Mouse (Mus musculus): ENCODE measurements around the gene Id1. TPM values are rescaled to one million over a fixed set of nuclear protein-coding genes. Genes with fewer than 3 reads are reported as not detected.

Gene Id1
- total and polyA plus RNA-seq, 3 experiments: 0.93 TPM; not detected in 2

- Histone ChIP-seq H3K27me3 (replicated peaks) (no peaks in the 10 kb centered on the region), H3K9me3 (replicated peaks; ENCODE audit: low read length) (peaks cover 4% of the 10 kb centered on the region), H3K4me1 (ENCODE audit: control insufficient read depth in 1 of 2, insufficient read depth in 2 of 2) (peaks cover 47 to 55% of the 10 kb centered on the region in 2 experiments), H3K4me3 (replicated peaks in 1 of 3; ENCODE audit: low read depth in 2 of 3, low read length in 2 of 3, poor library complexity in 1 of 3) (no peak overlapping the region), H3K4me2 (ENCODE audit: insufficient read depth, low read depth, poor library complexity, severe bottlenecking) (peak overlapping the region; percentile 10; the same call in 1 of the 2 replicates), H3K27ac (ENCODE audit: insufficient read depth, low read depth) (peak overlapping the region; percentile 48; the same call in 1 of the 2 replicates), H3K9ac (ENCODE audit: insufficient read depth, low read depth) (no peak overlapping the region), H3K36me3 (replicated peaks in 1 of 2; ENCODE audit: control insufficient read depth in 1 of 2, insufficient read depth in 1 of 2, low read length in 1 of 2) (peaks cover 51 to 73% of the 10 kb centered on the region in 2 experiments), H3K79me2 (replicated peaks; ENCODE audit: control insufficient read depth, extremely low read depth, insufficient read depth, poor library complexity, severe bottlenecking) (peaks cover 38% of the 10 kb centered on the region)
- in situ Hi-C loops (cut with MboI; ENCODE audit: low pct_ligation_motif_present, low pct_unique_long_range_greater_than_20kb, low sequenced_read_pairs): loop anchor here (5.0 kb wide), 1 partner anchor 36 kb away; no protein-coding TSS in a partner anchor
- TF ChIP-seq BHLHE40 (IDR thresholded peaks at IDR 0.05; ENCODE audit: low read depth, low read length): 0 out of 2 replicates have a peak, but pooled peaks have one; percentile 23
- TF ChIP-seq MAZ (IDR thresholded peaks at IDR 0.05; ENCODE audit: low read depth, low read length): peak; percentile 72
- TF ChIP-seq MAFK (IDR thresholded peaks at IDR 0.05; ENCODE audit: insufficient replicate concordance, low read length): no peak
- no peak for TF ChIP-seq USF2 (conservative IDR thresholded peaks at IDR 0.05; ENCODE audit: low read depth, low read length)
- TF ChIP-seq E2F4 (IDR thresholded peaks at IDR 0.05; ENCODE audit: insufficient replicate concordance, low read depth, low read length): no peak
- peak; percentile 68; the same call in 1 of the 2 replicates for TF ChIP-seq TCF12 (IDR thresholded peaks at IDR 0.05; ENCODE audit: low read depth, low read length)
- no peak for TF ChIP-seq KAT2A (IDR thresholded peaks at IDR 0.05; ENCODE audit: insufficient replicate concordance, low read length)
- TF ChIP-seq NRF1 (IDR thresholded peaks at IDR 0.05; ENCODE audit: low read depth, low read length): no peak
- peak; percentile 54; the same call in 1 of the 2 replicates for TF ChIP-seq IRF4 (IDR thresholded peaks at IDR 0.05; ENCODE audit: low read depth, low read length)
- TF ChIP-seq MXI1 (IDR thresholded peaks at IDR 0.05; ENCODE audit: low read depth, low read length): no peak
- no peak for TF ChIP-seq ZKSCAN1 (IDR thresholded peaks at IDR 0.05; ENCODE audit: borderline replicate concordance, low read depth, low read length)
- TF ChIP-seq ETS1 (conservative IDR thresholded peaks at IDR 0.05; ENCODE audit: low read depth, low read length): peak; percentile 33; the same call in 1 of the 2 replicates
- 0 out of 2 replicates have a peak, but pooled peaks have one; percentile 6 for TF ChIP-seq CHD2 (IDR thresholded peaks at IDR 0.05; ENCODE audit: low read length)
- dilution Hi-C loops (cut with MboI; ENCODE audit: extremely low pct_ligation_motif_present, extremely low pct_unique_long_range_greater_than_20kb, low sequenced_read_pairs): no loop called here
- peak; percentile 52 for DNase-seq (ENCODE audit: extremely low read depth)
These were observed 45.1 kb downstream of the Id1 start for GRCm38 (mm10) chr2:152781031-152781711.

GRCm38 (mm10) chr2:152782656-152783055 is 46.6 kb downstream of the Id1 start:
- no peak overlapping the region for H3K9ac ChIP-seq (ENCODE audit: insufficient read depth, low read depth)

More at GRCm38 (mm10) chr2:152782656-152783055, 46.6 kb downstream of the Id1 start:
- peaks cover 50 to 61% of the 10 kb centered on the region in 2 experiments for H3K4me1 ChIP-seq (ENCODE audit: control insufficient read depth in 1 of 2, insufficient read depth in 2 of 2)
- H3K9me3 ChIP-seq (replicated peaks; ENCODE audit: low read length): peaks cover 4% of the 10 kb centered on the region
- H3K79me2 ChIP-seq (replicated peaks; ENCODE audit: control insufficient read depth, extremely low read depth, insufficient read depth, poor library complexity, severe bottlenecking): peaks cover 50% of the 10 kb centered on the region
- peaks cover 50 to 69% of the 10 kb centered on the region in 2 experiments for H3K36me3 ChIP-seq (replicated peaks in 1 of 2; ENCODE audit: control insufficient read depth in 1 of 2, insufficient read depth in 1 of 2, low read length in 1 of 2)
- no peak overlapping the region for H3K4me2 ChIP-seq (ENCODE audit: insufficient read depth, low read depth, poor library complexity, severe bottlenecking)
- H3K4me3 ChIP-seq (replicated peaks in 1 of 3; ENCODE audit: low read depth in 2 of 3, low read length in 2 of 3, poor library complexity in 1 of 3): no peak overlapping the region
- in situ Hi-C loops (cut with MboI; ENCODE audit: low pct_ligation_motif_present, low pct_unique_long_range_greater_than_20kb, low sequenced_read_pairs): loop anchor here (5.0 kb wide), 1 partner anchor 35 kb away; no protein-coding TSS in a partner anchor
- peak overlapping the region; percentile 13; the same call in 1 of the 2 replicates for H3K27ac ChIP-seq (ENCODE audit: insufficient read depth, low read depth)
- H3K27me3 ChIP-seq (replicated peaks): no peaks in the 10 kb centered on the region
- dilution Hi-C loops (cut with MboI; ENCODE audit: extremely low pct_ligation_motif_present, extremely low pct_unique_long_range_greater_than_20kb, low sequenced_read_pairs): no loop called here
- TF ChIP-seq ETS1 (conservative IDR thresholded peaks at IDR 0.05; ENCODE audit: low read depth, low read length) (peak; percentile 56; the same call in 1 of the 2 replicates), JUND (conservative IDR thresholded peaks at IDR 0.05; ENCODE audit: low read depth, low read length) (no peak), BHLHE40 (IDR thresholded peaks at IDR 0.05; ENCODE audit: low read depth, low read length) (peak; percentile 81), MAX (IDR thresholded peaks at IDR 0.05; ENCODE audit: low read length) (0 out of 2 replicates have a peak, but pooled peaks have one; percentile 54), MYC (IDR thresholded peaks at IDR 0.05; ENCODE audit: low read depth, low read length) (no peak), RAD21 (IDR thresholded peaks at IDR 0.05; ENCODE audit: low read depth, low read length) (no peak), MEF2A (IDR thresholded peaks at IDR 0.05; ENCODE audit: borderline replicate concordance, low read depth, low read length) (no peak)
- no peak for DNase-seq (ENCODE audit: extremely low read depth)
